Comparison of ENCODE assay signal across 9 mouse cellular contexts in the genomic region with DNA sequence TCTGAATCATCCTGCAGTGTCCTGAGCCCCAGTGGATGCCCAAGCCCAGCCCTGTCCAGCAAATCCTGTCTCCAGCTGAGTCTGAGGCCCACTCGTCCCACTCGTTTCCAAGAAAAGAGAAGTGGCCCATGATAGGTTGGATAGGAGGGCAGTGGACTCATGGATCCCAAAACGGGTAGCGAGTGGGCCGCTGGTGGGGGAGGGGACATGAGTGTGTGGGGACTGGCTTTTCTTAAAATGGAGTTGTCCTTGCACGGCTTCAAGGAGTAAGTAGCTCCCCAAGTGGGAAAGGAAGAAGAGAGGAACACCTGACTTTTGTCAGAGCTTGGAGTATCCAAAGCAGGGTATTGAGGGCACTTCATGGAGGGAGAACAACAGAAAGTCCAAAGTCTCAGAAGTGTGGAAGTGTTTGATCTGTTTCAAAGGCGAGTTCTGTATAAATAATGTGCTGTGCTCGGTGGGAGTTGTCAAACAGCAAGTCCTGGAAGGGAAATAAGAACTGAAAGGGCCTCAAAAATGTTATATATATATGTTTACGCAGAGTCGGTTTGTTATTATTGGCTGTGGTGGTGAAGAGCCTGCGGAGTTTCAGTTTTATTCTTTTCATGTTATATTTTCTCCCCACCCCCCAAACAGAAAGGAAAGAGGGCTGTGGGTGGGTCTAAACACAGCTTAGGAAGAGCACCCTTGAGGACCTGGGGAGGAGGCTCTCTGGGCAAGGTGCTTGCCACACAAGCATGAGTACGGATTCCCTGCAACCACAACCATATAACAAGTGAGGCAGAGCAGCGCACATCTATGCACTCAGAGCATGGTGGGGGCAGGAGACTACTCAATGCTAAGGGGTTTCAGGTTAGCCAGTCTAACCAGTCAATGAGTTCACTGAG.
DNase-seq lines count a peak whose midpoint lies in the region; ATAC-seq and TF ChIP-seq lines count a peak whose summit lies in the region.
"Had no signal": no experiment of that assay in that cellular context is flagged by ENCODE, and none has a peak within 500 bp of the region (broad histone marks: within the 10 kb centered on the region; RNA-seq: fewer than 3 reads in every experiment).

No protein-coding gene starts in this region.

- no peaks in the 10 kb centered on the region for H3K9me3 ChIP-seq in liver, embryonic 11.5 days (ENCODE audit: control insufficient read depth, low read length)
- no peaks in the 10 kb centered on the region for H3K9me3 ChIP-seq in forebrain, embryonic 14.5 days (replicated peaks; ENCODE audit: control insufficient read depth, low read length)

- no peak for TF ChIP-seq CTCF in gastrocnemius, adult 2 months (IDR thresholded peaks at IDR 0.05)
- no peak for TF ChIP-seq CTCF in liver, adult 2 months (IDR thresholded peaks at IDR 0.05; ENCODE audit: low read depth, low read length)

- peaks cover 30% of the 10 kb centered on the region for H3K4me1 ChIP-seq in liver, adult 2 months (ENCODE audit: control insufficient read depth, insufficient read depth, low read length)
- H3K4me1 ChIP-seq in liver, embryonic 11.5 days (replicated peaks; ENCODE audit: control insufficient read depth, insufficient read depth, low read length) = no peaks in the 10 kb centered on the region; the same call in 1 of the 2 replicates
- peaks cover 15% of the 10 kb centered on the region; the same call in 1 of the 2 replicates for H3K4me1 ChIP-seq in forebrain, embryonic 14.5 days (ENCODE audit: control insufficient read depth, insufficient read depth, low read length)

- H3K79me2 ChIP-seq in liver, adult 2 months (ENCODE audit: control insufficient read depth, insufficient read depth, low read length) = no peaks in the 10 kb centered on the region

- 50% methylated on average over 13 of the region's 13 CpGs for WGBS in liver, adult 2 months
- 80% methylated on average over 13 of the region's 13 CpGs for WGBS in liver, embryonic 11.5 days
- WGBS in forebrain, embryonic 14.5 days = 72% methylated on average over 13 of the region's 13 CpGs

- no peak overlapping the region for H3K4me3 ChIP-seq in gastrocnemius, adult 2 months
- H3K4me3 ChIP-seq in liver, adult 2 months (ENCODE audit: insufficient read depth, low read depth, low read length) = no peak overlapping the region
- no peak overlapping the region for H3K4me3 ChIP-seq in liver, embryonic 11.5 days (ENCODE audit: low read depth, low read length)
- no peak overlapping the region for H3K4me3 ChIP-seq in forebrain, embryonic 14.5 days (ENCODE audit: low read depth, low read length)

- peak overlapping the region; percentile 41 for H3K27ac ChIP-seq in gastrocnemius, adult 2 months
- peak overlapping the region; percentile 75 for H3K27ac ChIP-seq in liver, adult 2 months (replicated peaks; ENCODE audit: insufficient read depth, low read depth, low read length)
- no peak overlapping the region for H3K27ac ChIP-seq in liver, embryonic 11.5 days (ENCODE audit: low read depth, low read length)
- H3K27ac ChIP-seq in forebrain, embryonic 14.5 days (ENCODE audit: low read depth, low read length) = peak overlapping the region; percentile 33
- H3K27ac ChIP-seq: liver, embryonic 14.5 days had no signal

- no peak overlapping the region for H3K9ac ChIP-seq in liver, adult 2 months (ENCODE audit: low read depth, low read length)
- H3K9ac ChIP-seq in liver, embryonic 11.5 days (ENCODE audit: low read depth, low read length) = no peak overlapping the region
- no peak overlapping the region for H3K9ac ChIP-seq in forebrain, embryonic 14.5 days (ENCODE audit: low read length)
- H3K9ac ChIP-seq: liver, embryonic 14.5 days had no signal

- no peaks in the 10 kb centered on the region for H3K27me3 ChIP-seq in liver, adult 2 months (ENCODE audit: control insufficient read depth, insufficient read depth, low read length)
- no peaks in the 10 kb centered on the region for H3K27me3 ChIP-seq in liver, embryonic 11.5 days (replicated peaks; ENCODE audit: control insufficient read depth, insufficient read depth, low read length)
- H3K27me3 ChIP-seq in forebrain, embryonic 14.5 days (replicated peaks; ENCODE audit: control insufficient read depth, insufficient read depth, low read length) = no peaks in the 10 kb centered on the region

- ATAC-seq in liver, embryonic 11.5 days (replicated peaks; ENCODE audit: low FRiP score) = no peak
- no peak for ATAC-seq in forebrain, embryonic 14.5 days
- ATAC-seq in megakaryocyte progenitor cell, adult 5-6 weeks (replicated peaks; ENCODE audit: poor library complexity) = 0 out of 2 replicates have a peak, but pooled peaks have one; percentile 9
- ATAC-seq in erythroid progenitor cell, adult 5-6 weeks (replicated peaks; ENCODE audit: low FRiP score, poor library complexity, severe bottlenecking) = no peak
- no peak for ATAC-seq in megakaryocyte-erythroid progenitor cell, adult 5-6 weeks (replicated peaks; ENCODE audit: low FRiP score, low TSS enrichment, poor library complexity, severe bottlenecking)

- intact Hi-C loops in gastrocnemius, adult 2 months (cut with DNase I) = no loop called here

- H3K4me2 ChIP-seq in liver, embryonic 11.5 days = no peak overlapping the region
- H3K4me2 ChIP-seq in forebrain, embryonic 14.5 days (ENCODE audit: low read length) = no peak overlapping the region

- no peaks in the 10 kb centered on the region for H3K36me3 ChIP-seq in liver, adult 2 months (ENCODE audit: control insufficient read depth, insufficient read depth, low read length)
- H3K36me3 ChIP-seq in liver, embryonic 11.5 days (ENCODE audit: control insufficient read depth, insufficient read depth, low read length) = no peaks in the 10 kb centered on the region
- no peaks in the 10 kb centered on the region for H3K36me3 ChIP-seq in forebrain, embryonic 14.5 days (ENCODE audit: control insufficient read depth, insufficient read depth, low read length)

- no peak for DNase-seq in gastrocnemius, adult 2 months
- DNase-seq in gastrocnemius, postnatal 4 days (ENCODE audit: low spot score in 2 of 2) = no peak
- peak; percentile 74 for DNase-seq in liver, adult 2 months (ENCODE audit: extremely low read depth, low read depth, low spot score)
- DNase-seq in liver, embryonic 11.5 days (ENCODE audit: low spot score) = no peak
- DNase-seq in forebrain, embryonic 14.5 days (ENCODE audit: low spot score) = no peak

- TF ChIP-seq POLR2A in liver, adult 2 months (IDR thresholded peaks at IDR 0.05; ENCODE audit: extremely low read depth, insufficient read depth, low read length) = no peak
